Mouse (Mus musculus): ENCODE results near the gene Ide.

GRCm38 (mm10) chr19:37332726-37333125 is 4.9 kb downstream of the Ide start:
- TF ChIP-seq CTCF (IDR thresholded peaks at IDR 0.05), result no peak
- TF ChIP-seq EP300 (IDR thresholded peaks at IDR 0.05), result no peak

Measured in lung, postnatal 0 days (tissue).